Mouse (Mus musculus): Measurements from ENCODE around the gene Kpna6. TPM values are rescaled to one million over a fixed set of nuclear protein-coding genes. Genes with fewer than 3 reads are reported as not detected.

The Kpna6 gene
- total RNA-seq, 2 experiments from 2014 or later, result 84.2 to 94.0 TPM

GRCm38 (mm10) chr4:129614093-129614492 lies 58.5 kb downstream of the Kpna6 start, which contains the start of gene Dcdc2b:
Gene Dcdc2b (minus strand): TSS chr4:129614257.
- no peak for DNase-seq (ENCODE audit: extremely low spot score in 1 of 2, low spot score in 2 of 2)
- Histone ChIP-seq H3K4me3 (no peak within 1 kb of the TSS), H3K27ac (no peak within 1 kb of the TSS)
- no peak for TF ChIP-seq CTCF (IDR thresholded peaks at IDR 0.05)
- intact Hi-C loops (cut with DNase I), result no loop called here

GRCm38 (mm10) chr4:129610472-129610871 lies 62.1 kb downstream of the Kpna6 start:
- H3K4me3 ChIP-seq, result no peak overlapping the region
- no peak overlapping the region for H3K27ac ChIP-seq
- TF ChIP-seq CTCF (IDR thresholded peaks at IDR 0.05), result no peak
- intact Hi-C loops (cut with DNase I), result no loop called here
- DNase-seq (ENCODE audit: extremely low spot score in 1 of 2, low spot score in 2 of 2), result no peak

- intact Hi-C loops (cut with DNase I), result no loop called here
- TF ChIP-seq CTCF (IDR thresholded peaks at IDR 0.05), result no peak
Observed at GRCm38 (mm10) chr4:129610026-129610425, 62.5 kb downstream of the Kpna6 start.

GRCm38 (mm10) chr4:129609139-129609631 lies 63.4 kb downstream of the Kpna6 start:
- DNase-seq (ENCODE audit: extremely low spot score in 1 of 2, low spot score in 2 of 2), result no peak
- Histone ChIP-seq H3K4me3 (no peak overlapping the region), H3K27ac (no peak overlapping the region; the same call in 1 of the 2 replicates)
- intact Hi-C loops (cut with DNase I), result loop anchor here (5.0 kb wide), 1 partner anchor 117 kb away; the partner anchor contains the start of genes Fam229a and Tssk3
- no peak for TF ChIP-seq CTCF (IDR thresholded peaks at IDR 0.05)

More at GRCm38 (mm10) chr4:129610026-129610425, 62.5 kb downstream of the Kpna6 start:
- no peak overlapping the region for H3K4me3 ChIP-seq
- H3K27ac ChIP-seq, result no peak overlapping the region
- DNase-seq (ENCODE audit: extremely low spot score in 1 of 2, low spot score in 2 of 2), result no peak

GRCm38 (mm10) chr4:129608426-129609025 lies 64.0 kb downstream of the Kpna6 start:
- H3K4me3 ChIP-seq, result no peak overlapping the region
- peak overlapping the region; percentile 79 for H3K27ac ChIP-seq
- intact Hi-C loops (cut with DNase I), result loop anchor here (5.0 kb wide), 1 partner anchor 116 kb away; the partner anchor contains the start of genes Fam229a and Tssk3
- peak; percentile 72 to 79 for DNase-seq (ENCODE audit: extremely low spot score in 1 of 2, low spot score in 2 of 2)
- peak; percentile 88 for TF ChIP-seq CTCF (IDR thresholded peaks at IDR 0.05)

GRCm38 (mm10) chr4:129600233-129601158 lies 72.1 kb downstream of the Kpna6 start, which contains the start of the genes Eif3i and Tmem234:
Gene Eif3i (minus strand): TSS chr4:129600648.
Gene Tmem234 (plus strand): TSS chr4:129600668.
- peak; percentile 81 to 84 for DNase-seq (ENCODE audit: extremely low spot score in 1 of 2, low spot score in 2 of 2)
- intact Hi-C loops (cut with DNase I), result no loop called here
- no peak; the same call in 1 of the 2 replicates for TF ChIP-seq CTCF (IDR thresholded peaks at IDR 0.05)

More at GRCm38 (mm10) chr4:129600233-129601158, 72.1 kb downstream of the Kpna6 start, which contains the start of the genes Eif3i and Tmem234:
- Histone ChIP-seq H3K27ac (peak within 1 kb of the TSS; percentile 76), H3K4me3 (peak within 1 kb of the TSS; percentile 87)

Small RNA genes lying within 50 kb of the gene (microRNA-seq; reads per million reads assigned to microRNA genes)
- gene Mir7016, result 4.1 to 6.3 reads per million in 2 experiments

Other genes with a start within 250 kb of the Kpna6 start
- 1 to 10 TPM; 5.0 to 5.2 TPM for gene Zbtb8b, start 231.9 kb downstream of the Kpna6 start, total RNA-seq (2021)
- 10 to 100 TPM; 56.6 to 57.8 TPM for gene Bsdc1, start 211.2 kb downstream of the Kpna6 start, total RNA-seq (2021)
- not detected for gene Tssk3, start 181.7 kb downstream of the Kpna6 start, total RNA-seq (2021)
- gene Fam229a, start 181.6 kb downstream of the Kpna6 start, total RNA-seq (2021), result under 1 TPM in 1 of 2 experiments, not detected in 1; 0.91 TPM
- gene Marcksl1, start 159.2 kb downstream of the Kpna6 start, total RNA-seq (2021), result 100 to 1,000 TPM in 1 of 2 experiments, 10 to 100 TPM in 1; 96.0 to 102 TPM
- 10 to 100 TPM; 26.5 to 29.5 TPM for gene Hdac1, start 130.1 kb downstream of the Kpna6 start, total RNA-seq (2021)
- gene Lck, start 99.1 kb downstream of the Kpna6 start, total RNA-seq (2021), result 1 to 10 TPM; 2.2 to 2.4 TPM
- under 1 TPM; 0.40 to 0.77 TPM for gene Fam167b, start 94.2 kb downstream of the Kpna6 start, total RNA-seq (2021)
- gene Eif3i, start 72.1 kb downstream of the Kpna6 start, total RNA-seq (2021), result 100 to 1,000 TPM; 124 to 129 TPM
- 10 to 100 TPM; 89.3 to 94.8 TPM for gene Tmem234, start 72.1 kb downstream of the Kpna6 start, total RNA-seq (2021)
- gene Dcdc2b, start 58.5 kb downstream of the Kpna6 start, total RNA-seq (2021), result 1 to 10 TPM; 5.7 to 6.2 TPM
- 10 to 100 TPM; 30.1 to 34.8 TPM for gene Iqcc, start 53.7 kb downstream of the Kpna6 start, total RNA-seq (2021)
- 10 to 100 TPM; 50.9 to 67.0 TPM for gene Ccdc28b, start 48.8 kb downstream of the Kpna6 start, total RNA-seq (2021)
- 10 to 100 TPM; 42.1 to 52.1 TPM for gene Txlna, start 31.7 kb downstream of the Kpna6 start, total RNA-seq (2021)
- gene Tmem39b, start 24.1 kb upstream of the Kpna6 start, total RNA-seq (2021), result 10 to 100 TPM; 14.5 to 14.9 TPM
- gene Khdrbs1, start 69.5 kb upstream of the Kpna6 start, total RNA-seq (2021), result 10 to 100 TPM; 89.7 to 92.6 TPM
- 100 to 1,000 TPM; 126 to 131 TPM for gene Ptp4a2, start 138.5 kb upstream of the Kpna6 start, total RNA-seq (2021)